Mouse (Mus musculus) G1E (cell line): ENCODE results near the gene Ikzf2.

Source experiments
- CTCF ChIP-seq: IDR thresholded peaks from 2 replicates; pipeline ENCODE4 v1.5.1; 2012; ENCODE audit warnings: low read depth, low read length, inconsistent platforms, mixed read lengths
- POLR2AphosphoS5 ChIP-seq: IDR thresholded peaks from 2 replicates; pipeline ENCODE4 v1.6.1; 2012; ENCODE audit warnings: low read depth, low read length, inconsistent platforms; ENCODE audit not compliant: insufficient replicate concordance
- TAL1 ChIP-seq: conservative IDR thresholded peaks from 2 replicates; pipeline ENCODE4 v1.6.1; 2012; ENCODE audit warnings: low read depth, low read length, inconsistent platforms, mixed read lengths

DNA sequence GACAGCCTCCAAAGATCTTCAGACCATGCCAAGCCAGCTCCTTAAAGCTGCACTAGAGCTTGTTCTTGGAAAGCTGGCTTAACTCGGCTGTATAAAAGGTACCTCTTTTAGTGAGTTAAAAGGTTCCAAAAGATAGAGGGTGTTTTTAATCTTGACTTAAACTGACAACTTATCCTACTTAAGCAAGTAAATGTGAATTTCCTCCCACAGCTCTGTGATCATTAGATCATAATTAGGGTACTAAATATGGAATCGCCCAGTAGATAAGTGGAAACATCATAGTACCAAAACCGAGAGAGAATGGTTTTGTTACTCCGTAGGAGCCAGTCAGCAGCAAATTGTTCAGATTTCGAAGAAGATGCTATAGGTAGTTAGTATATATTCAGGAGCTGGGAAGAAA is 187.4 kb downstream of the Ikzf2 start:
- no peak for TF ChIP-seq CTCF
- TF ChIP-seq POLR2AphosphoS5: no peak
- TF ChIP-seq TAL1: no peak
